Mouse (Mus musculus) liver, embryonic 15.5 days (tissue): Measurements from ENCODE around the gene Plekhf1. TPM values are rescaled to one million over a fixed set of nuclear protein-coding genes. Genes with fewer than 3 reads are reported as not detected.

Experiments
- ATAC-seq: fragments of 200-750 bp; cut with Nextera tagmentation; 2 replicates; pipeline ENCODE4 v1.8.0; 2017; ENCODE audit warnings: moderate number of reproducible peaks, mild to moderate bottlenecking, moderate library complexity; ENCODE audit not compliant: insufficient read depth
- H3K27ac ChIP-seq: fragments of 300-500 bp; sonication (generic); replicated peaks from 2 replicates; pipeline ENCODE4 v1.5.1; 2015; ENCODE audit warnings: mild to moderate bottlenecking, inconsistent platforms
- H3K27me3 ChIP-seq: fragments of 300-500 bp; sonication (generic); 2 replicates; pipeline ENCODE4 v1.6.1; 2015; ENCODE audit warnings: mild to moderate bottlenecking, inconsistent platforms
- H3K36me3 ChIP-seq: fragments of 300-500 bp; sonication (generic); replicated peaks from 2 replicates; pipeline ENCODE4 v1.6.1; 2015; ENCODE audit warnings: moderate library complexity, mild to moderate bottlenecking, inconsistent platforms
- H3K4me1 ChIP-seq: fragments of 300-500 bp; sonication (generic); replicated peaks from 2 replicates; pipeline ENCODE4 v1.6.1; 2015; ENCODE audit warnings: inconsistent platforms
- H3K4me2 ChIP-seq: fragments of 300-500 bp; sonication (generic); 2 replicates; pipeline ENCODE4 v1.6.1; 2015; ENCODE audit warnings: moderate library complexity, mild to moderate bottlenecking, inconsistent platforms
- H3K4me3 ChIP-seq: fragments of 300-500 bp; sonication (generic); replicated peaks from 2 replicates; pipeline ENCODE4 v1.5.1; 2015; ENCODE audit warnings: mild to moderate bottlenecking, inconsistent platforms
- H3K9ac ChIP-seq: fragments of 300-500 bp; sonication (generic); 2 replicates; pipeline ENCODE4 v1.6.1; 2015; ENCODE audit warnings: moderate library complexity, mild to moderate bottlenecking, inconsistent platforms
- H3K9me3 ChIP-seq: fragments of 300-500 bp; sonication (generic); replicated peaks from 2 replicates; pipeline ENCODE4 v1.6.1; 2016; ENCODE audit warnings: inconsistent platforms
- WGBS: fragments of 180-500 bp; shearing (Covaris S2); methylation state at CpG from one replicate; pipeline ENCODE4 v1.1.7; 2015; ENCODE audit warnings: mixed read lengths; ENCODE audit not compliant: insufficient replicate concordance; 5-methylcytosine and 5-hydroxymethylcytosine counted together
- polyA plus RNA-seq: library from polyadenylated mRNA; unstranded; fragments of >200 nt; fragmentation: Nextera tagmentation; extraction: Ambion mirVana; gene quantifications from 2 replicates; pipeline ENCODE4 v1.2.1, GENCODE M21; 2015

Gene Plekhf1
- polyA plus RNA-seq, 1 experiment from 2014 or later, result 0.53 TPM

GRCm38 (mm10) chr7:38217417-38218171 is 10.2 kb downstream of the Plekhf1 start:
- no peaks in the 10 kb centered on the region for H3K36me3 ChIP-seq
- H3K4me2 ChIP-seq, result no peak overlapping the region
- no peak for ATAC-seq
- no peak overlapping the region for H3K9ac ChIP-seq
- H3K4me1 ChIP-seq, result peaks cover 7% of the 10 kb centered on the region
- H3K4me3 ChIP-seq, result no peak overlapping the region
- 48% methylated on average over 5 of the region's 5 CpGs for WGBS
- no peak overlapping the region for H3K27ac ChIP-seq
- no peaks in the 10 kb centered on the region for H3K9me3 ChIP-seq
- H3K27me3 ChIP-seq, result no peaks in the 10 kb centered on the region

GRCm38 (mm10) chr7:38215697-38216096 is 12.1 kb downstream of the Plekhf1 start:
- Histone ChIP-seq H3K27me3 (no peaks in the 10 kb centered on the region), H3K27ac (no peak overlapping the region), H3K4me2 (no peak overlapping the region), H3K4me1 (peaks cover 7% of the 10 kb centered on the region), H3K9me3 (no peaks in the 10 kb centered on the region), H3K36me3 (no peaks in the 10 kb centered on the region), H3K4me3 (no peak overlapping the region), H3K9ac (no peak overlapping the region)
- no peak for ATAC-seq
- WGBS, result 68% methylated on average over 6 of the region's 6 CpGs

- Histone ChIP-seq H3K9me3 (no peaks in the 10 kb centered on the region), H3K9ac (no peak overlapping the region), H3K27ac (no peak overlapping the region), H3K4me3 (no peak overlapping the region), H3K4me1 (peaks cover 7% of the 10 kb centered on the region), H3K27me3 (no peaks in the 10 kb centered on the region), H3K36me3 (no peaks in the 10 kb centered on the region), H3K4me2 (no peak overlapping the region)
- 52% methylated on average over 7 of the region's 7 CpGs for WGBS
- ATAC-seq, result no peak
Measured at GRCm38 (mm10) chr7:38215281-38215680, 12.5 kb downstream of the Plekhf1 start.

GRCm38 (mm10) chr7:38214473-38215214 is 13.2 kb downstream of the Plekhf1 start:
- H3K36me3 ChIP-seq, result no peaks in the 10 kb centered on the region
- ATAC-seq, result no peak

GRCm38 (mm10) chr7:38212651-38213062 is 15.2 kb downstream of the Plekhf1 start:
- ATAC-seq, result no peak
- no peak overlapping the region for H3K4me2 ChIP-seq
- H3K36me3 ChIP-seq, result no peaks in the 10 kb centered on the region
- H3K9me3 ChIP-seq, result no peaks in the 10 kb centered on the region
- H3K27me3 ChIP-seq, result no peaks in the 10 kb centered on the region
- no peak overlapping the region for H3K9ac ChIP-seq
- peaks cover 11% of the 10 kb centered on the region for H3K4me1 ChIP-seq
- no peak overlapping the region for H3K27ac ChIP-seq
- no peak overlapping the region for H3K4me3 ChIP-seq
- 20% methylated on average over 3 of the region's 3 CpGs for WGBS

More at GRCm38 (mm10) chr7:38214473-38215214, 13.2 kb downstream of the Plekhf1 start:
- Histone ChIP-seq H3K4me1 (peaks cover 8% of the 10 kb centered on the region), H3K27ac (no peak overlapping the region), H3K4me2 (no peak overlapping the region), H3K9ac (no peak overlapping the region), H3K27me3 (no peaks in the 10 kb centered on the region), H3K4me3 (no peak overlapping the region), H3K9me3 (no peaks in the 10 kb centered on the region)
- 14% methylated on average over 5 of the region's 5 CpGs for WGBS

GRCm38 (mm10) chr7:38209478-38210152 is 18.2 kb downstream of the Plekhf1 start:
- Histone ChIP-seq H3K4me2 (no peak overlapping the region), H3K4me3 (no peak overlapping the region), H3K9me3 (no peaks in the 10 kb centered on the region), H3K36me3 (no peaks in the 10 kb centered on the region), H3K27me3 (no peaks in the 10 kb centered on the region), H3K4me1 (peaks cover 11% of the 10 kb centered on the region), H3K9ac (no peak overlapping the region), H3K27ac (no peak overlapping the region)
- ATAC-seq, result no peak
- WGBS, result 35% methylated on average over 11 of the region's 11 CpGs

- Histone ChIP-seq H3K36me3 (no peaks in the 10 kb centered on the region), H3K4me3 (no peak overlapping the region), H3K27ac (no peak overlapping the region), H3K4me1 (peaks cover 5% of the 10 kb centered on the region; the same call in 1 of the 2 replicates), H3K9ac (no peak overlapping the region), H3K27me3 (no peaks in the 10 kb centered on the region), H3K9me3 (no peaks in the 10 kb centered on the region), H3K4me2 (no peak overlapping the region)
- ATAC-seq, result no peak
- 52% methylated on average over 3 of the region's 3 CpGs for WGBS
Measured at GRCm38 (mm10) chr7:38208969-38209368, 18.8 kb downstream of the Plekhf1 start.

GRCm38 (mm10) chr7:38206564-38206963 is 21.3 kb downstream of the Plekhf1 start:
- Histone ChIP-seq H3K36me3 (no peaks in the 10 kb centered on the region), H3K4me3 (no peak overlapping the region), H3K9me3 (no peaks in the 10 kb centered on the region), H3K4me2 (no peak overlapping the region), H3K9ac (no peak overlapping the region), H3K4me1 (peaks cover 4% of the 10 kb centered on the region; the same call in 1 of the 2 replicates), H3K27me3 (no peaks in the 10 kb centered on the region), H3K27ac (no peak overlapping the region)
- no peak for ATAC-seq
- WGBS, result 51% methylated on average over 3 of the region's 3 CpGs

- 54% methylated on average over 2 of the region's 2 CpGs for WGBS
- no peak for ATAC-seq
- H3K27ac ChIP-seq, result no peak overlapping the region
- H3K4me3 ChIP-seq, result no peak overlapping the region
- no peaks in the 10 kb centered on the region for H3K36me3 ChIP-seq
- H3K9me3 ChIP-seq, result no peaks in the 10 kb centered on the region
- peaks cover 5% of the 10 kb centered on the region for H3K4me1 ChIP-seq
- no peaks in the 10 kb centered on the region for H3K27me3 ChIP-seq
- no peak overlapping the region for H3K9ac ChIP-seq
- no peak overlapping the region for H3K4me2 ChIP-seq
Measured at GRCm38 (mm10) chr7:38205801-38206200, 22.0 kb downstream of the Plekhf1 start.

GRCm38 (mm10) chr7:38204314-38204713 is 23.5 kb downstream of the Plekhf1 start:
- no peaks in the 10 kb centered on the region for H3K36me3 ChIP-seq
- no peak for ATAC-seq
- H3K4me1 ChIP-seq, result peaks cover 9% of the 10 kb centered on the region
- WGBS, result 65% methylated on average over 6 of the region's 6 CpGs
- H3K4me3 ChIP-seq, result no peak overlapping the region
- no peaks in the 10 kb centered on the region for H3K27me3 ChIP-seq
- H3K9me3 ChIP-seq, result no peaks in the 10 kb centered on the region
- no peak overlapping the region for H3K4me2 ChIP-seq
- H3K9ac ChIP-seq, result no peak overlapping the region
- no peak overlapping the region for H3K27ac ChIP-seq

- no peak overlapping the region for H3K27ac ChIP-seq
- no peak for ATAC-seq
Measured at GRCm38 (mm10) chr7:38201290-38201658, 26.5 kb downstream of the Plekhf1 start.

More at GRCm38 (mm10) chr7:38201290-38201658, 26.5 kb downstream of the Plekhf1 start:
- Histone ChIP-seq H3K4me2 (no peak overlapping the region), H3K4me1 (peaks cover 9% of the 10 kb centered on the region), H3K9ac (no peak overlapping the region), H3K27me3 (no peaks in the 10 kb centered on the region), H3K36me3 (no peaks in the 10 kb centered on the region; the same call in 1 of the 2 replicates), H3K4me3 (no peak overlapping the region), H3K9me3 (no peaks in the 10 kb centered on the region)
- 31% methylated on average over 3 of the region's 3 CpGs for WGBS
